Mouse (Mus musculus) kidney, postnatal 0 days (tissue): Measurements from ENCODE around the gene Gm3573. TPM values are rescaled to one million over a fixed set of nuclear protein-coding genes. Genes with fewer than 3 reads are reported as not detected.
"Not testable (repeated sequence)": the region's sequence is repeated elsewhere in the genome, so short reads cannot be mapped to it uniquely, and the experiment has no call there.

ENCODE experiments used
- ATAC-seq: fragments of 200-750 bp; cut with Nextera tagmentation; replicated peaks from 2 replicates; pipeline ENCODE4 v1.8.0; 2017; ENCODE audit warnings: low read depth, moderate number of reproducible peaks, moderate TSS enrichment, moderate library complexity; ENCODE audit not compliant: low FRiP score
- DNase-seq: peaks from one replicate; pipeline ENCODE4 v3.0.0-alpha.2; 2016; ENCODE audit warnings: low spot score
- H3K27ac ChIP-seq: fragments of 300-500 bp; sonication (generic); 2 replicates; pipeline ENCODE4 v1.5.1; 2014; ENCODE audit warnings: mild to moderate bottlenecking
- H3K27me3 ChIP-seq: fragments of 300-500 bp; sonication (generic); 2 replicates; pipeline ENCODE4 v1.6.1; 2014; ENCODE audit warnings: low read length, mixed read lengths; ENCODE audit not compliant: insufficient read depth
- H3K36me3 ChIP-seq: fragments of 300-500 bp; sonication (generic); 2 replicates; pipeline ENCODE4 v1.6.1; 2014; ENCODE audit warnings: low read length, mixed read lengths; ENCODE audit not compliant: insufficient read depth
- H3K4me1 ChIP-seq: fragments of 300-500 bp; sonication (generic); replicated peaks from 2 replicates; pipeline ENCODE4 v1.6.1; 2014; ENCODE audit warnings: antibody characterized with exemption, low read length, mixed read lengths; ENCODE audit not compliant: insufficient read depth
- H3K4me2 ChIP-seq: fragments of 300-500 bp; sonication (generic); 2 replicates; pipeline ENCODE4 v1.6.1; 2014; ENCODE audit warnings: mild to moderate bottlenecking, low read length, moderate library complexity, mixed read lengths
- H3K4me3 ChIP-seq: fragments of 300-500 bp; sonication (generic); replicated peaks from 2 replicates; pipeline ENCODE4 v1.5.1; 2014; ENCODE audit warnings: low read depth, low read length
- H3K9ac ChIP-seq: fragments of 300-500 bp; sonication (generic); 2 replicates; pipeline ENCODE4 v1.6.1; 2014; ENCODE audit warnings: low read depth, low read length
- H3K9me3 ChIP-seq: fragments of 300-500 bp; sonication (generic); replicated peaks from 2 replicates; pipeline ENCODE4 v1.6.1; 2016; ENCODE audit warnings: low read length, inconsistent platforms, mixed read lengths
- WGBS: fragments of 180-500 bp; shearing (Covaris S2); extraction: QIAGEN DNeasy Blood & Tissue Kit; methylation state at CpG from one replicate; pipeline ENCODE4 v1.1.7; 2014; 5-methylcytosine and 5-hydroxymethylcytosine counted together
- polyA plus RNA-seq: library from polyadenylated mRNA; unstranded; fragments of >200 nt; fragmentation: Nextera tagmentation; extraction: Ambion mirVana; gene quantifications from 2 replicates; pipeline ENCODE4 v1.2.1, GENCODE M21; 2015

The Gm3573 gene
- polyA plus RNA-seq, result not detected in 2 replicates

DNA sequence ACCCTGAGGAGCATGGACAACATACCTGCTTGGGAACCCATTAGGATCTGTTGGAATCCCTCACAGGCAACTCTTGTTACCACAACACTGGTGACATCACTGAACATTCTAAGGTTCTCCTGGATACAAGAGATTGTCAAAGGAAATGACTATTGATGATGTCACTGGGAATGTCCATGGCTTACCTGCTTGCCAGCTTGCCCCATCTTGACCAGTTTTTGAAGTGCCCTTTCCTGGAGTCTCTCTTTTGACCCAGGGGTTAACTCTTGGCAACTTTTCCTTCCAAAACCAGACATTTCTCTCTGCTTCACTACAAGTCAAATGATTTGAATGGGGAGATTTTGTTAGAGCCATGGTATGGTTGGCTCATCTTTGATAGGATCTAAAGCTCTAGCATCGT lies at the start of gene Gm3573:
Gene Gm3573, minus strand, starts transcription at position 101 of the 400 bp plus-strand sequence.
- H3K9ac ChIP-seq, H3K36me3 ChIP-seq, H3K9me3 ChIP-seq, H3K4me2 ChIP-seq, H3K27me3 ChIP-seq, H3K4me3 ChIP-seq, H3K4me1 ChIP-seq, DNase-seq, H3K27ac ChIP-seq, ATAC-seq: not testable (repeated sequence)
- WGBS, result no CpG with 5 or more reads among the region's 1 CpGs

DNA sequence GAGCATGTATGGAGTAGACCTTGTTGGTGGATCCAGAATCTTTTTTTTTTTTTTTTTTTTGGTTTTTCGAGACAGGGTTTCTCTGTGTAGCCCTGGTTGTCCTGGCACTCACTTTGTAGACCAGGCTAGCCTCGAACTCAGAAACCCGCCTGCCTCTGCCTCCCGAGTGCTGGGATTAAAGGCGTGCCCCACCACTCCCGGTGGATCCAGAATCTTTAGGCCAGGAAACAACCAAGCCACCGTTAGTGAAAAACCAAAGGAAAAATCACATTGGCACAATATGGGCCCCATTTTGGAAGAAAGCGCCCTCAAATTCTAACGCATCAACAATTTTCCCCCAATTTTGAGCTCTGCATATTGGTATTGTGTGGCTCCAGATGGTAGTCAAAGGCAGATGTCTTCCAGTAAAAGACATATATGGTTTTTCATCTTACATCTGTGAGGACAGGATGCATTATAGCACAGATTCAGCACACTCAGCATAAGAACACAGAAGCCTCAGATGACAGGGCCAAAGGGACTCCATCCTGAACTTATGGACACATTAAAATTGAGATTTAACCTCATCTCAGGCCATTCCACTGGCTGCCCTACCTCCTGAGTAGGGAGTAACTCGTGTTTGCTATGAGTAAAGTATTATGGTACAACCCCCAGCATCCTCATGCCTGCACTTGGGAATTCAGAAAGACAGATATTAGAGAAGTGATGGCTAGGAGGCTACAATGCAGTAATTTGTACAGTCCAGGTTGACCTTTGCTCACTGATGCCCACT lies 26.4 kb upstream of the Gm3573 start:
- not testable (repeated sequence) for H3K27me3 ChIP-seq, H3K4me2 ChIP-seq, H3K9ac ChIP-seq, H3K27ac ChIP-seq, ATAC-seq, H3K36me3 ChIP-seq, H3K9me3 ChIP-seq, DNase-seq, H3K4me3 ChIP-seq, H3K4me1 ChIP-seq
- 74% methylated on average over 8 of the region's 10 CpGs for WGBS

DNA sequence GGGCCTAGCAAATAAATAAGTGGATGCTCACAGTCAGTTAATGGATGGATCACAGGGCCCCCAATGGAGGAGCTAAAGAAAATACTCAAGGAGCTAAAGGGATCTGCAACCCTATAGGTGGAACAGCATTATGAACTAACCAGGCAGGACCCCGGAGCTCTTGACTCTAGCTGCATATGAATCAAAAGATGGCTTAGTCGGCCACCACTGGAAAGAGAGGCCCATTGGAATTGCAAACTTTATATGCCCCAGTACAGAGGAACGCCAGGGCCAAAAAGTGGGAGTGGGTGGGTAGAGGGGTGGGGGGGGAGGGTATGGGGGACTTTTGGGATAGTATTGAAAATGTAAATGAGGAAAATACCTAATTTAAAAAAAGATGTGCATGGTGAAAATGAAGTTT lies 6.7 kb downstream of the Gm3573 start:
- 79% methylated on average over 3 of the region's 3 CpGs for WGBS
- H3K9ac ChIP-seq, H3K27ac ChIP-seq, H3K4me2 ChIP-seq, H3K27me3 ChIP-seq, H3K4me1 ChIP-seq, H3K9me3 ChIP-seq, DNase-seq, H3K4me3 ChIP-seq, ATAC-seq, H3K36me3 ChIP-seq: not testable (repeated sequence)

DNA sequence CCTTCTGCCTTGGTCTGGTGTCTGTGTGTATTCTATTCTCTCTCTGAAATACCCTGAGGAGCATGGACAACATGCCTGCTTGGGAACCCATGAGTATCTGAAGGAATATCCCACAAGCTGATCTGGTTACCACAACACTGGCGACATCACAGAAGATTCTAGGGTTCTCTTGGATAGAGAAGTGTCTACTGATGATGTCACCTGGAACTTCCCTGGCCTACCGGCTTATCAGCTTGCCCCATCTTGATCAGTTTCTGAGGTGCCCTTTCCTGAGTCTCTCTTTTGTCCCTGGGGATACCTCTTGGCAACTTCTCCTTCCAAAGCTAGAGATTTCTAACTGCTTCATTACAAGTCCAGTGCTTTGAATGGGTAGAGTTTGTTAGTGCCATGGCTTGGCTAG lies 28.1 kb downstream of the Gm3573 start, which contains the start of gene Gm17027:
Gene Gm17027, minus strand, starts transcription at position 101 of the 400 bp plus-strand sequence.
- H3K36me3 ChIP-seq, H3K27ac ChIP-seq, H3K4me2 ChIP-seq, H3K9me3 ChIP-seq, H3K4me1 ChIP-seq, H3K27me3 ChIP-seq, H3K9ac ChIP-seq, H3K4me3 ChIP-seq, DNase-seq, ATAC-seq: not testable (repeated sequence)
- 100% methylated on average over 1 of the region's 2 CpGs for WGBS

Other genes starting within 250 kb of the Gm3573 start
- not detected in 2 replicates for gene 1700024B05Rik, start 246.8 kb downstream of the Gm3573 start, polyA plus RNA-seq
- gene Gm6401, start 222.9 kb downstream of the Gm3573 start, polyA plus RNA-seq, result not detected in 2 replicates
- gene Gm3543, start 207.5 kb downstream of the Gm3573 start, polyA plus RNA-seq, result not detected in 2 replicates
- gene Gm7951, start 73.4 kb downstream of the Gm3573 start, polyA plus RNA-seq, result not detected in 2 replicates
- not detected in 2 replicates for gene Gm17027, start 28.2 kb downstream of the Gm3573 start, polyA plus RNA-seq
- gene Gm17026, start 69.3 kb upstream of the Gm3573 start, polyA plus RNA-seq, result not detected in 2 replicates
- gene Gm9611, start 106.6 kb upstream of the Gm3573 start, polyA plus RNA-seq, result not detected in 2 replicates
- not detected in 2 replicates for gene Gm7995, start 119.4 kb upstream of the Gm3573 start, polyA plus RNA-seq
- not detected in 2 replicates for gene Gm8005, start 248.9 kb upstream of the Gm3573 start, polyA plus RNA-seq